Mouse (Mus musculus): ENCODE measurements around the gene D830030K20Rik. TPM values are rescaled to one million over a fixed set of nuclear protein-coding genes. Genes with fewer than 3 reads are reported as not detected.
"Not testable (repeated sequence)": the region's sequence is repeated elsewhere in the genome, so short reads cannot be mapped to it uniquely, and the experiment has no call there.

D830030K20Rik gene
- 3.2 and 3.5 TPM in 2 replicates for polyA plus RNA-seq (2015; fragmentation: Nextera tagmentation; extraction: Ambion mirVana)

DNA sequence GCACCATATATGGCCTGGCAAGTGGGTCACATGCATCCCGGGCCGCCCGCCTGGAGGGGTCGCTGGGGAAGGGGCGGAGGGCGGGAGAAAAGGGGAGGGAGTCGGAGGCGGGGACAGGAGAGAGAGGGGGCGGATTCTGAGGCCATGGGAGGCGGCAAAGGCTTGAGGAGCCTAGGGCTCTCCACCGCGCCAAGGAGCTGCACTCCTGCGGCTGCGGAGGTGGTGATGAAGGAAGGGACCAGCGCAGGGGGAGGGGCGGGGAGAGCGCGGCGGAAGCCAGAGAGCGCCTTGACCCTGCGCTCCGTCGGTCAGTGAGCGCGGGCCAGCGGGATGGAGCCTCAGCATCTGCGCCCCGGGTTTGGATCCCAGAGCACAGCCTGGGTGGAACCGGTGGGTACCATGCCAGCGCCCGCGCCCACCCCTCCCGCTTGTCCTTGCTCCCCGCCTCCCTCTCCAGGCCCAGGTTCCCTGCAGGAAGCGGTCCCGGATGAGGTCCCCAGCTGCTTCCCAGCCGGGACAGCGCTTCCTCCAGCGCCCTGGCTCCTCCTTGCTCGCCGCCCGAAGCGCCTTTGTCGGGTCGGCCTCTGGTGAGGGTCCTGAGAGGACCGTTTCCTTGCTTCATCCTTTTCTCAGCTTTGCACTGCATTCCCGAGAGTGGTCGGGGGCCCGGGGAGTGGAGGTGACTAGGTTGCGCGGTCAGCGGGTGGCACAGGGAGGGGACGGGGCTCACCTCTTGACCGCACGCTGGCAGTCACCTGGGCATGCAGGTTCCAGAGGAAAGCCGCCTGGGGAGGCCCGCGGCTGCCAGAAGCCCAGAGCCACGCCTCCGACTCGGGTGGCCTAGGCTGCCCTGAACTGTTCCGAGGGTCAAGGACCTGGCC lies at the start of gene D830030K20Rik:
Gene D830030K20Rik (plus strand): TSS at position 217 of the 881 bp plus-strand sequence.
- peak within 1 kb of the TSS; percentile 44 for H3K4me3 ChIP-seq (replicated peaks)
- not testable (repeated sequence) for H3K36me3 ChIP-seq; H3K9me3 ChIP-seq (replicated peaks); H3K4me1 ChIP-seq; H3K27me3 ChIP-seq; ATAC-seq (ENCODE audit: insufficient number of reproducible peaks, low FRiP score, low TSS enrichment, low read depth); H3K27ac ChIP-seq (replicated peaks); H3K9ac ChIP-seq
- WGBS, result 2% methylated on average over 23 of the region's 62 CpGs
- peak within 1 kb of the TSS; percentile 79 for H3K4me2 ChIP-seq (replicated peaks)

GRCm38 (mm10) chr14:3187955-3188354 lies 20.3 kb upstream of the D830030K20Rik start, which contains the start of gene Gm5795:
Gene Gm5795 (plus strand): TSS chr14:3188255.
- no CpG with 5 or more reads among the region's 2 CpGs for WGBS
- H3K4me2 ChIP-seq (replicated peaks), result not testable (repeated sequence)

DNA sequence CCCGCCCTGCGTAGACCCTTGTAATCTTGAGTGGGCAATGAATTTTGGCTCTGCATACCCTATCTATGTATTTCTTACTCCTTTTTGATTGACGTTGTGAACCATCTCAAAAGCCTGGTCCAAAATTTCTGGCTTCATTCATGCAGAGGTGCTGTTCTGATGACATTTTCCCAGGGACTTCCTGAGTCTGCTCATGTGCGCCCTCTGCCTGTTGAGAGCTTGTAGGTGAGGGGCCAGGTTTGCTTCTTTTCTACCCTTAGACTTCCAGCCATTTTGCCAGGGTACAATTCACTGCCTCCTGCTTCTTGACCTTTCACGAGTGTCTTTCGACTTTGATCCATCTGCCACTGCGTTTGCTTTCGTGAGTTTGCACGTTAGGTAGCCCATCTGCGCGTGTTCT lies 1.1 kb downstream of the D830030K20Rik start:
- not testable (repeated sequence) for H3K9me3 ChIP-seq (replicated peaks); H3K27me3 ChIP-seq; H3K4me3 ChIP-seq (replicated peaks); H3K9ac ChIP-seq; H3K36me3 ChIP-seq; ATAC-seq (ENCODE audit: insufficient number of reproducible peaks, low FRiP score, low TSS enrichment, low read depth); H3K27ac ChIP-seq (replicated peaks); H3K4me1 ChIP-seq; H3K4me2 ChIP-seq (replicated peaks)
- WGBS, result 7% methylated on average over 9 of the region's 11 CpGs

More at GRCm38 (mm10) chr14:3187955-3188354, 20.3 kb upstream of the D830030K20Rik start, which contains the start of gene Gm5795:
- not testable (repeated sequence) for H3K27me3 ChIP-seq; H3K4me3 ChIP-seq (replicated peaks); H3K4me1 ChIP-seq; H3K9me3 ChIP-seq (replicated peaks); H3K36me3 ChIP-seq; H3K27ac ChIP-seq (replicated peaks); H3K9ac ChIP-seq; ATAC-seq (ENCODE audit: insufficient number of reproducible peaks, low FRiP score, low TSS enrichment, low read depth)

DNA sequence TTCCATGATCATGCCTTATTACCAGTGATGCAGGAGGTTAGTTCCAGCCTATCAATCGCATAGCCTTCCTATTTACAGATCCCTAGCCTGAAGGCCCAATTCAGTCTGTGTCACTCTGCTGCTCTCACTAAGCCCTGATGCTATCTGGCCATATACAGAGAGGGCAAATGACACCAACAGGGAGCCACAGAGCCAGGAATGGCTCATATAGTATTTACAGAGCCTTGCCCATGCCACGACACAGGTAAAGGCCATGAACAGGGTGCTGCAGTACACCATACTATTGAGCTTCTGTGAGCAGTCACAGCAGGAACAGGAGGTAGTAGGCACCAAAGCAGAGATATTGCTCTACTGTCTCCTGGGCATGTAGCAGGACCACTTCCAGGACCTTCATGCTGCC lies 54.2 kb downstream of the D830030K20Rik start:
- ATAC-seq (ENCODE audit: insufficient number of reproducible peaks, low FRiP score, low TSS enrichment, low read depth), result not testable (repeated sequence)
- 77% methylated on average over 2 of the region's 2 CpGs for WGBS

More for the DNA sequence above, 54.2 kb downstream of the D830030K20Rik start:
- not testable (repeated sequence) for H3K9me3 ChIP-seq (replicated peaks); H3K4me3 ChIP-seq (replicated peaks); H3K9ac ChIP-seq; H3K36me3 ChIP-seq; H3K4me1 ChIP-seq; H3K27ac ChIP-seq (replicated peaks); H3K27me3 ChIP-seq; H3K4me2 ChIP-seq (replicated peaks)

Other genes starting within 250 kb of the D830030K20Rik start
- not detected in 2 replicates for gene Gm2888, start 178.5 kb upstream of the D830030K20Rik start, polyA plus RNA-seq (2015; fragmentation: Nextera tagmentation; extraction: Ambion mirVana)
- 1.3 and 1.5 TPM in 2 replicates for gene Gm2897, start 159.2 kb upstream of the D830030K20Rik start, polyA plus RNA-seq (2015; fragmentation: Nextera tagmentation; extraction: Ambion mirVana)
- not detected in 2 replicates for gene Gm10340, start 74.5 kb upstream of the D830030K20Rik start, polyA plus RNA-seq (2015; fragmentation: Nextera tagmentation; extraction: Ambion mirVana)
- not detected in 2 replicates for gene Gm5795, start 20.2 kb upstream of the D830030K20Rik start, polyA plus RNA-seq (2015; fragmentation: Nextera tagmentation; extraction: Ambion mirVana)
- gene Gm2956, start 124.1 kb downstream of the D830030K20Rik start, polyA plus RNA-seq (2015; fragmentation: Nextera tagmentation; extraction: Ambion mirVana), result not detected in 2 replicates
- gene Gm10413, start 186.6 kb downstream of the D830030K20Rik start, polyA plus RNA-seq (2015; fragmentation: Nextera tagmentation; extraction: Ambion mirVana), result not detected in 2 replicates
- gene Gm10409, start 204.1 kb downstream of the D830030K20Rik start, polyA plus RNA-seq (2015; fragmentation: Nextera tagmentation; extraction: Ambion mirVana), result 0.56 and 0.57 TPM in 2 replicates
- 0.43 TPM in 1 of 2 replicates, not detected in the other for gene Gm3005, start 219.6 kb downstream of the D830030K20Rik start, polyA plus RNA-seq (2015; fragmentation: Nextera tagmentation; extraction: Ambion mirVana)
- not detected in 2 replicates for gene Gm10408, start 240.9 kb downstream of the D830030K20Rik start, polyA plus RNA-seq (2015; fragmentation: Nextera tagmentation; extraction: Ambion mirVana)

Measured in embryonic facial prominence, embryonic 15.5 days (tissue).